Mouse (Mus musculus): ENCODE data around the gene Gpr155. TPM values are rescaled to one million over a fixed set of nuclear protein-coding genes. Genes with fewer than 3 reads are reported as not detected.

The Gpr155 gene
- polyA plus RNA-seq, 1 experiment from 2014 or later: 9.4 TPM

- Histone ChIP-seq H3K27me3 (ENCODE audit: insufficient read depth, low read length) (no peaks in the 10 kb centered on the region), H3K4me3 (replicated peaks; ENCODE audit: low read depth, low read length) (no peak overlapping the region), H3K9ac (ENCODE audit: low read depth, low read length) (no peak overlapping the region), H3K36me3 (ENCODE audit: insufficient read depth, low read length) (0 out of 2 replicates have a peak, but pooled peaks cover 2% of the 10 kb centered on the region), H3K4me2 (ENCODE audit: low read length) (no peak overlapping the region), H3K27ac (no peak overlapping the region), H3K9me3 (replicated peaks; ENCODE audit: low read length) (no peaks in the 10 kb centered on the region), H3K4me1 (replicated peaks; ENCODE audit: insufficient read depth, low read length) (0 out of 2 replicates have a peak, but pooled peaks cover 3% of the 10 kb centered on the region)
- TF ChIP-seq CTCF (IDR thresholded peaks at IDR 0.05; ENCODE audit: low read depth): no peak
- WGBS: 81% methylated on average over 9 of the region's 9 CpGs
- DNase-seq (ENCODE audit: low spot score): no peak
- ATAC-seq (replicated peaks; ENCODE audit: low FRiP score, low read depth): no peak
These were observed 68.9 kb downstream of the Gpr155 start for GRCm38 (mm10) chr2:73317426-73317825.

- 0 out of 2 replicates have a peak, but pooled peaks cover 3% of the 10 kb centered on the region for H3K4me1 ChIP-seq (replicated peaks; ENCODE audit: insufficient read depth, low read length)
- no peaks in the 10 kb centered on the region for H3K9me3 ChIP-seq (replicated peaks; ENCODE audit: low read length)
- H3K9ac ChIP-seq (ENCODE audit: low read depth, low read length): no peak overlapping the region
- no peak for DNase-seq (ENCODE audit: low spot score)
- H3K4me2 ChIP-seq (ENCODE audit: low read length): no peak overlapping the region
- TF ChIP-seq CTCF (IDR thresholded peaks at IDR 0.05; ENCODE audit: low read depth): no peak
- 95% methylated on average over 3 of the region's 3 CpGs for WGBS
- no peaks in the 10 kb centered on the region for H3K27me3 ChIP-seq (ENCODE audit: insufficient read depth, low read length)
- H3K4me3 ChIP-seq (replicated peaks; ENCODE audit: low read depth, low read length): no peak overlapping the region
- no peak overlapping the region for H3K27ac ChIP-seq
- ATAC-seq (replicated peaks; ENCODE audit: low FRiP score, low read depth): no peak
- 0 out of 2 replicates have a peak, but pooled peaks cover 2% of the 10 kb centered on the region for H3K36me3 ChIP-seq (ENCODE audit: insufficient read depth, low read length)
These were observed 72.1 kb downstream of the Gpr155 start for GRCm38 (mm10) chr2:73314311-73314710.

- Histone ChIP-seq H3K36me3 (ENCODE audit: insufficient read depth, low read length) (0 out of 2 replicates have a peak, but pooled peaks cover 6% of the 10 kb centered on the region), H3K4me1 (replicated peaks; ENCODE audit: insufficient read depth, low read length) (0 out of 2 replicates have a peak, but pooled peaks cover 3% of the 10 kb centered on the region), H3K9me3 (replicated peaks; ENCODE audit: low read length) (no peaks in the 10 kb centered on the region), H3K9ac (ENCODE audit: low read depth, low read length) (peak overlapping the region; percentile 61; the same call in 1 of the 2 replicates), H3K4me3 (replicated peaks; ENCODE audit: low read depth, low read length) (peak overlapping the region; percentile 77), H3K27me3 (ENCODE audit: insufficient read depth, low read length) (no peaks in the 10 kb centered on the region), H3K4me2 (ENCODE audit: low read length) (peak overlapping the region; percentile 52), H3K27ac (peak overlapping the region; percentile 79)
- TF ChIP-seq CTCF (IDR thresholded peaks at IDR 0.05; ENCODE audit: low read depth): no peak
- 33% methylated on average over 14 of the region's 14 CpGs for WGBS
- DNase-seq (ENCODE audit: low spot score): peak; percentile 53
- ATAC-seq (replicated peaks; ENCODE audit: low FRiP score, low read depth): peak; percentile 25; the same call in 1 of the 2 replicates
These were observed 73.3 kb downstream of the Gpr155 start for GRCm38 (mm10) chr2:73313117-73313501.

- no peak for TF ChIP-seq CTCF (IDR thresholded peaks at IDR 0.05; ENCODE audit: low read depth)
- Histone ChIP-seq H3K4me1 (replicated peaks; ENCODE audit: insufficient read depth, low read length) (0 out of 2 replicates have a peak, but pooled peaks cover 3% of the 10 kb centered on the region), H3K9me3 (replicated peaks; ENCODE audit: low read length) (no peaks in the 10 kb centered on the region), H3K27me3 (ENCODE audit: insufficient read depth, low read length) (no peaks in the 10 kb centered on the region), H3K36me3 (ENCODE audit: insufficient read depth, low read length) (peaks cover 9% of the 10 kb centered on the region; the same call in 1 of the 2 replicates), H3K27ac (peak within 1 kb of the TSS; percentile 79), H3K9ac (ENCODE audit: low read depth, low read length) (peak within 1 kb of the TSS; percentile 74), H3K4me2 (ENCODE audit: low read length) (peak within 1 kb of the TSS; percentile 79), H3K4me3 (replicated peaks; ENCODE audit: low read depth, low read length) (peak within 1 kb of the TSS; percentile 77)
- DNase-seq (ENCODE audit: low spot score): peak; percentile 99
- WGBS: 1% methylated on average over 64 of the region's 64 CpGs
- ATAC-seq (replicated peaks; ENCODE audit: low FRiP score, low read depth): peak; percentile 93
These were observed 73.9 kb downstream of the Gpr155 start, which contains the start of the genes Scrn3 and Cir1 for GRCm38 (mm10) chr2:73312152-73313116. TSS of gene Scrn3 (plus strand) at chr2:73312601. TSS of gene Cir1 (minus strand) at chr2:73312701.

DNA sequence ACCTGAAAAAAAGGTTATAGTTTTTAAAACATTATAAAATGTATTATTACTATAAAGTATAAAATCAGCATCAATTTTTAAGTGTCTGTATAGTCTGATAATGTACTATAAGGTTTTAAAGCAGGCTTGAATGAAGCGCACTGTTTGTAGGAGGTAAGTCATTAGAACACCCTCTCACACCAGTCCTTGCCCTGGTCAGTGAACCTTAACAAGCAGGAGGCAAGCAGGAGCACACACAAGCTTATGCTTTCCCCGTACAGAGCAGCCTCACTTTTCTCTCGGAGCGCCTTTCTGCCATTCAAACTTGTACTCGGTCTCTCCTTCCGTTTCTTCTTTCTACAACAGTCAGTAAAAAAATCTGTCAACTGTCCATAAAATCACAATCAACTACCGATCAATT is 80.4 kb downstream of the Gpr155 start:
- H3K9ac ChIP-seq (ENCODE audit: low read depth, low read length): no peak overlapping the region
- no peak overlapping the region for H3K4me2 ChIP-seq (ENCODE audit: low read length)
- H3K27ac ChIP-seq: no peak overlapping the region
- H3K27me3 ChIP-seq (ENCODE audit: insufficient read depth, low read length): no peaks in the 10 kb centered on the region
- no peak for TF ChIP-seq CTCF (IDR thresholded peaks at IDR 0.05; ENCODE audit: low read depth)
- DNase-seq (ENCODE audit: low spot score): no peak
- ATAC-seq (replicated peaks; ENCODE audit: low FRiP score, low read depth): no peak
- H3K4me1 ChIP-seq (replicated peaks; ENCODE audit: insufficient read depth, low read length): no peaks in the 10 kb centered on the region
- H3K4me3 ChIP-seq (replicated peaks; ENCODE audit: low read depth, low read length): no peak overlapping the region
- H3K9me3 ChIP-seq (replicated peaks; ENCODE audit: low read length): no peaks in the 10 kb centered on the region
- H3K36me3 ChIP-seq (ENCODE audit: insufficient read depth, low read length): peaks cover 30% of the 10 kb centered on the region
- 54% methylated on average over 7 of the region's 7 CpGs for WGBS

DNA sequence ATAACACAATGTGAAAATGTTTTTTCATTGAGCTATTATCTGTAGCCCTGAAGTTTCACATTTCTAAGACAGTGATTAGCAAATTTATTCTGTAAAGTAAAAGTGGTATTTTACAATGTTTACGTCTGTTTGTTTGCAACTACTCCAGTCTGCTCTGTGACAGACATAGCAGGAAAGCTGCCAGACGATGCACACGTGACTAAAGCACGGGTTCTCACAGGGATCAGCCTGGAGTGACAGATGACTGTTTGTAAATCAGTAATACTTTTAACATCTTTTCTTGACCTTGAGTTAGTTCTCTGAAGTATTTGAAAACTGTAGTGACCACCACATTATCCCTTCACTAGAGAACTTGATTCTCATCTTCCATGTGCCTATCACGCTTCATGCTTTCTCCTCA is 81.9 kb downstream of the Gpr155 start:
- Histone ChIP-seq H3K27ac (no peak overlapping the region), H3K9ac (ENCODE audit: low read depth, low read length) (no peak overlapping the region), H3K4me2 (ENCODE audit: low read length) (no peak overlapping the region), H3K4me3 (replicated peaks; ENCODE audit: low read depth, low read length) (no peak overlapping the region), H3K36me3 (ENCODE audit: insufficient read depth, low read length) (peaks cover 30% of the 10 kb centered on the region), H3K4me1 (replicated peaks; ENCODE audit: insufficient read depth, low read length) (no peaks in the 10 kb centered on the region), H3K27me3 (ENCODE audit: insufficient read depth, low read length) (no peaks in the 10 kb centered on the region), H3K9me3 (replicated peaks; ENCODE audit: low read length) (no peaks in the 10 kb centered on the region)
- 87% methylated on average over 5 of the region's 5 CpGs for WGBS
- no peak for ATAC-seq (replicated peaks; ENCODE audit: low FRiP score, low read depth)
- TF ChIP-seq CTCF (IDR thresholded peaks at IDR 0.05; ENCODE audit: low read depth): no peak
- DNase-seq (ENCODE audit: low spot score): no peak
